Mouse (Mus musculus) neural tube, embryonic 14.5 days (tissue): ENCODE measurements around the gene Lrrc7. TPM values are rescaled to one million over a fixed set of nuclear protein-coding genes. Genes with fewer than 3 reads are reported as not detected.

Experiments
- ATAC-seq: fragments of 200-750 bp; cut with Nextera tagmentation; 2 replicates; pipeline ENCODE4 v1.8.0; 2017; ENCODE audit warnings: low read depth, mild to moderate bottlenecking, moderate TSS enrichment, moderate library complexity
- H3K27ac ChIP-seq: fragments of 300-500 bp; sonication (generic); 2 replicates; pipeline ENCODE4 v1.5.1; 2014; ENCODE audit warnings: low read depth, mild to moderate bottlenecking, control low read depth, low read length, moderate library complexity, mixed read lengths
- H3K27me3 ChIP-seq: fragments of 300-500 bp; sonication (generic); 2 replicates; pipeline ENCODE4 v1.6.1; 2014; ENCODE audit warnings: low read length; ENCODE audit not compliant: control insufficient read depth, insufficient read depth
- H3K36me3 ChIP-seq: fragments of 300-500 bp; sonication (generic); 2 replicates; pipeline ENCODE4 v1.6.1; 2014; ENCODE audit warnings: low read length, mixed read lengths; ENCODE audit not compliant: control insufficient read depth, insufficient read depth
- H3K4me1 ChIP-seq: fragments of 300-500 bp; sonication (generic); 2 replicates; pipeline ENCODE4 v1.6.1; 2014; ENCODE audit warnings: low read length; ENCODE audit not compliant: control insufficient read depth, insufficient read depth
- H3K4me2 ChIP-seq: fragments of 300-500 bp; sonication (generic); 2 replicates; pipeline ENCODE4 v1.6.1; 2014; ENCODE audit warnings: mild to moderate bottlenecking, low read depth, low read length, control low read depth
- H3K4me3 ChIP-seq: fragments of 300-500 bp; sonication (generic); 2 replicates; pipeline ENCODE4 v1.5.1; 2014; ENCODE audit warnings: low read depth, low read length, control low read depth, mixed read lengths
- H3K9ac ChIP-seq: fragments of 300-500 bp; sonication (generic); replicated peaks from 2 replicates; pipeline ENCODE4 v1.6.1; 2014; ENCODE audit warnings: low read depth, mild to moderate bottlenecking, control low read depth, low read length, mixed read lengths
- H3K9me3 ChIP-seq: fragments of 300-500 bp; sonication (generic); 2 replicates; pipeline ENCODE4 v1.6.1; 2016; ENCODE audit warnings: low read length; ENCODE audit not compliant: control insufficient read depth
- WGBS: fragments of 180-500 bp; shearing (Covaris S2); extraction: QIAGEN DNeasy Blood & Tissue Kit; methylation state at CpG from one replicate; pipeline ENCODE4 v1.1.7; 2014; 5-methylcytosine and 5-hydroxymethylcytosine counted together
- polyA plus RNA-seq: library from polyadenylated mRNA; unstranded; fragments of >200 nt; fragmentation: Nextera tagmentation; extraction: Ambion mirVana; gene quantifications from 2 replicates; pipeline ENCODE4 v1.2.1, GENCODE M21; 2014

Gene Lrrc7
- polyA plus RNA-seq, 1 experiment from 2014 or later: 22.5 TPM

DNA sequence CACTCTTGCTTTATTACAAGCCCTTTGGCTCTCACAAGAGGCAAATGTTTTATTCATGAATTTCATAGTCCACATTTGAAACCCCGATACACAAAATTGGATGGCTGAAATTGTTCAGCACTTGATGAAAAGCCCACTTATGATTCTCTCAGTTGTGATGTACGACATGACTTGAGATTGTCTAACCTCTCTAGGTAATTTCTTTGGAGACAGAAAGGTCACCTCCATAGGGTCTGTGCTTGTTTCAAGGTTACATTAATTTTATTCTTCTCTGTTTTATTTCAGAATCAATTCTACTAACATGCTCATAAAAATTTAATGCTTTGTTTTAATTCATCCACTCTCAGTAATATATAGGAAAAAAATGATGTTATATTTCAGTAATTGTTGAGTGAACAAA, 351.4 kb downstream of the Lrrc7 start:
- no peak overlapping the region for H3K9ac ChIP-seq
- WGBS: 57% methylated on average over 2 of the region's 2 CpGs
- H3K9me3 ChIP-seq: no peaks in the 10 kb centered on the region
- no peaks in the 10 kb centered on the region for H3K4me1 ChIP-seq
- ATAC-seq: no peak
- no peak overlapping the region for H3K27ac ChIP-seq
- no peak overlapping the region for H3K4me3 ChIP-seq
- H3K36me3 ChIP-seq: no peaks in the 10 kb centered on the region
- no peak overlapping the region for H3K4me2 ChIP-seq
- H3K27me3 ChIP-seq: no peaks in the 10 kb centered on the region

DNA sequence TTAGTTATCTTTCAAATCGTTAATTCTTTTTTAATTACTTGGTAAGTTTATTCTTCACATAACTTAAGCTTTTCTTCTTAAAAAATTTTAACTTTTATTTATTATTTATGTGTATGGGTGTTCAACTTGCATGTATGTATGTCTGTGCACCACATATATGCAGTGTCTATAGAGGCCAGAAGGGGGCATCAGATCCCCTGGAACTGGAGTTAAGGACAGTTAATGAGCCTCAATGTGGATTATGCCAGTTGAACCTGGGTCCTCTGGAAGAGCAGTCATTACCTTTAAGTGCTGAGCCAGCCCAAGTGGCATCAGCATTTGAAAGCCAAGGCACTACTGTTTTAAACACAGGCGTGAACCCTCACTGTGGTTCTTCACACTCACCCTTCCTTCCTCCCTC, 352.0 kb downstream of the Lrrc7 start:
- ATAC-seq: peak; percentile 90
- 9% methylated on average over 2 of the region's 2 CpGs for WGBS
- Histone ChIP-seq H3K27me3 (no peaks in the 10 kb centered on the region), H3K27ac (no peak overlapping the region), H3K4me2 (no peak overlapping the region), H3K9me3 (no peaks in the 10 kb centered on the region), H3K9ac (no peak overlapping the region), H3K36me3 (no peaks in the 10 kb centered on the region), H3K4me3 (no peak overlapping the region), H3K4me1 (no peaks in the 10 kb centered on the region)

DNA sequence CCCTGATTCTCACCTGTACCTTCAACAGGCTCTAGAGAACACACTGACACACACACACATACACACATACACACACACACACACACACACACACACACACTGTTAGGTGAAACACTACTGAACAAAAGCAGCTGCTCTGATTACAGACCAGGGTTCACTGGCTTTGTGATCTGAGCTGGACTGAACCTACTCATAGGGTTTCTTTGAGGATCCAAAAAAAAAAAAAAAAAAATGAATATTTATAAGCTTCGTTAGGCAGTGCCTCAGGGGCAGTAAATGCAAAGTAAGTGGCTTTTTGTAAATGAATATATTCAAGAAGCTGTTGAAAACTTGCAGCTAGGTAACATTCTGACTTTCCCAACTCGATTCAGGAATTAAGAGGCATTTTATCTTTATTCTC, 354.2 kb downstream of the Lrrc7 start:
- ATAC-seq: no peak
- Histone ChIP-seq H3K36me3 (no peaks in the 10 kb centered on the region), H3K4me2 (no peak overlapping the region), H3K9ac (no peak overlapping the region), H3K9me3 (no peaks in the 10 kb centered on the region), H3K4me3 (no peak overlapping the region), H3K27ac (no peak overlapping the region), H3K4me1 (no peaks in the 10 kb centered on the region), H3K27me3 (no peaks in the 10 kb centered on the region)
- 30% methylated on average over 2 of the region's 2 CpGs for WGBS

DNA sequence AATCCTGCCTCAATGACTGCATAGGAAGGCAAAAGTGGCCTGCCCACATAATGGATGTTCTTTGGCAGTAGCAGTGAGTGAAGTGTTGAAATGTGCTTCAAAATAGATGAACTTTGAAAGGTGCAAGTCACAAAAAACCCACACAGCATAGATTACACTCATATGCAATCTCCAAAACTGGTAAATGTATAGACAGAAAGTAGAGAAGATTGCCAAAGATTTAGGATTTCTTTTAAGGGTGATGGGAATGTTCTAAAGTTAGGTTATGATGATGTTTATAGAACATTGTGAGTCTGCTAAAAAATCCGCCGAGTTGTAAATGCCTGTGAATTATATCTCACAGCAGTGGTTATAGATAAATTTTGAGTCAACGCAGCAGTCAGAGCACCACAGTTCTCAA, 359.2 kb downstream of the Lrrc7 start:
- ATAC-seq: no peak
- no peaks in the 10 kb centered on the region for H3K27me3 ChIP-seq
- H3K9ac ChIP-seq: no peak overlapping the region
- no peaks in the 10 kb centered on the region for H3K9me3 ChIP-seq
- no peak overlapping the region for H3K4me2 ChIP-seq
- 97% methylated on average over 3 of the region's 3 CpGs for WGBS
- H3K4me3 ChIP-seq: no peak overlapping the region
- no peak overlapping the region for H3K27ac ChIP-seq
- H3K4me1 ChIP-seq: no peaks in the 10 kb centered on the region
- no peaks in the 10 kb centered on the region for H3K36me3 ChIP-seq

DNA sequence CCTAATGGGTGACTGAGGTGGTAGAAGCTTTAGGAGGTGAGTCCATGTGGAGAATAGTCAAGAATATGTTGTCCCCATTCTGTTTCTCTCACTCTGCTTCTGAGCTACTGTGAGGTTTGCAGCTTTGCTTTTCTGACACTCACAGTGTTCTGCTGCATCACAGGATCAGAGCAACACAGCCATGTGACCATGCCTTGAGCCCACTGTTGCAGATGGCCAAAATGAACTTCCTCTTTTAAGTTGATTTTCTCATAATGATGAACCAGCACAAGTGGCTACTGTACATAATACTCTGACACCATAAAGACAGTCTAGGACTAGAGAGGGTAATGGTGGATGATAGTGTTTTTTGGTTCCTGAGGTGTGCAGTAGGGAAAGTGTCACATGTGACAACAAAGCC, 366.6 kb downstream of the Lrrc7 start:
- no peak overlapping the region for H3K9ac ChIP-seq
- no peak for ATAC-seq
- H3K4me2 ChIP-seq: no peak overlapping the region
- H3K4me1 ChIP-seq: no peaks in the 10 kb centered on the region
- H3K4me3 ChIP-seq: no peak overlapping the region
- no peaks in the 10 kb centered on the region for H3K36me3 ChIP-seq
- no peaks in the 10 kb centered on the region for H3K9me3 ChIP-seq
- H3K27me3 ChIP-seq: no peaks in the 10 kb centered on the region
- no peak overlapping the region for H3K27ac ChIP-seq

DNA sequence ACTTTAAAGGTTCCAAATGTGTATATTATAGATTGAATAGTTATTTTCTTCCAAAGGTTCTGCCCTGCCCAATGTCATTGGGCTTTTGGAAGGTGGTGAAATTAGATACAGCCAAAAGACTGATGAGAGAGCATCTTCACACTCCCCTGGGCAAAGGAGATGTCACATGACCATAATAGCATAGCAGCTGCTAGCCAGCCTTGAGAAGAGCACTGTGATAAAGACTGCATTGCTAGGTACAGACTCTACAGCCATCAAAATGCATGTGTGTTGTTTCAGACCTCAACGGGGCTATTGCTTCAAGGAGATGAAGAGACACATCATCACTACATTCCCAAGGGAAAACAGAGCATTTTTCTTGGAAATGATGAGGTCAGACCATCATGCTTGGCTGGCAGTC, 368.8 kb downstream of the Lrrc7 start:
- no peaks in the 10 kb centered on the region for H3K4me1 ChIP-seq
- no peak overlapping the region for H3K9ac ChIP-seq
- no peak overlapping the region for H3K4me3 ChIP-seq
- no peaks in the 10 kb centered on the region for H3K27me3 ChIP-seq
- H3K4me2 ChIP-seq: no peak overlapping the region
- no peaks in the 10 kb centered on the region for H3K36me3 ChIP-seq
- H3K9me3 ChIP-seq: no peaks in the 10 kb centered on the region
- H3K27ac ChIP-seq: no peak overlapping the region
- ATAC-seq: no peak
- 57% methylated on average over 1 of the region's 1 CpGs for WGBS

DNA sequence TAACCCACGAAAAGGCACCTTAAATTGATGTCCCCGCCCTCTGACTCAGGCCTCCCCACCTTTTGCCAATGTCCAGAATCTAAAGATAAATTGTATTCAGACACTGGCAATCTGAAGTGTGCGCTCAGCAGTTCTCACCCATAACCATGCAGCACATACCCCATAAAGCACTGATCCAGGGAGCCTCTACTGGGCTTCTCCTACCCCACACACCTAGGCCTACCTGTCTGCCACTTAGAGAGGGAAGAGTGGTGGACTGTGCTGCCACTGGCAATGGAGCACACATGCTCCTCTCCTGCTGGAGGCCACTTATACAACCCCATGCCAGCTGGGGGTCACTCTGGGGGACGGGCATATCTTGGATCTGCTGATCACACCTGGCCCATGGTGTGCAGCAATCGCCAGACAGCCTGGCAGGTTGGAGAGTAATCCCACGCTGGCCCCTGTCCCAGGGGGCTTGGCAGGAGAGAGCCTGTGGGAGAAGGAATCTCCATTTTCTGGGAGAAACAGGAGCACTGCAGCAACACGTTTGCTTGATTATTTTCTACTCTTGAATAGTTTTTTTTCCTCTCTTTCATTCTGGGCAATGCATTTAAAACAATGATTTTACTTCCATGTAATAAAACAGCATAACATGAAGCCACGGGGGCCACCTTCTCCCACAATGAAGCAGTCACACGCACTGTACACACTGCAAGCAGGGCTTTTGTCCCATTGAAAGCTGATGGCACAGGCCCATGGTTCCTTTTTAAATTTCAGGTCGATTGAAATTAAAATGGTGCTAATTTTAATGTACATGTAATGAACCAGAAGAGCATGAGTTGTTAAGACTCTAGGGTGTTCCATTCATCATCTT, 386.9 kb downstream of the Lrrc7 start:
- H3K9ac ChIP-seq: no peak overlapping the region
- peak; percentile 38; the same call in 1 of the 2 replicates for ATAC-seq

DNA sequence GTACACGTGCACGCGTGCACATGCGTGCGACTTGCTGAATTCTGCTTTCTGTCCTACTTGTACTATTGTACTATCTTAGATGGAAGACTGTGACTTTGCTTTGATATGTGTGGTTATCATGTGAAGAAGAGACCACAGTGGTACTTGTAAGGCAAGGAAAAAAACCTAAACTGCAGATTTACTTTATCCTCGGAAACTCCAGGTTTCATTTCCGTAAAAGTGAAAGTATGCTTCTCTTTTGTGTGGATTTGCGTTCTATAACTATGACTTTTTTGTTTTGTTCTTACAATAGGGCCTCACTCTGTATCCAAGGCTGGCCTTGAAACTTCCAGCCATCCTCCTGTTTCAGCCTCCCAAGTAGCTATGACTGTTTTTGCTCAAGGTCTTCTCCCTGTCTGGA, 392.8 kb downstream of the Lrrc7 start:
- Histone ChIP-seq H3K27me3 (no peaks in the 10 kb centered on the region), H3K4me2 (no peak overlapping the region), H3K36me3 (no peaks in the 10 kb centered on the region), H3K9me3 (no peaks in the 10 kb centered on the region), H3K4me3 (no peak overlapping the region), H3K9ac (no peak overlapping the region), H3K27ac (no peak overlapping the region), H3K4me1 (no peaks in the 10 kb centered on the region)
- 96% methylated on average over 8 of the region's 8 CpGs for WGBS
- no peak for ATAC-seq

More for the DNA sequence above, 386.9 kb downstream of the Lrrc7 start:
- no peak overlapping the region for H3K4me3 ChIP-seq
- H3K9me3 ChIP-seq: no peaks in the 10 kb centered on the region
- no peaks in the 10 kb centered on the region for H3K27me3 ChIP-seq
- H3K36me3 ChIP-seq: no peaks in the 10 kb centered on the region
- H3K27ac ChIP-seq: no peak overlapping the region
- no peak overlapping the region for H3K4me2 ChIP-seq
- 62% methylated on average over 10 of the region's 10 CpGs for WGBS
- H3K4me1 ChIP-seq: no peaks in the 10 kb centered on the region

DNA sequence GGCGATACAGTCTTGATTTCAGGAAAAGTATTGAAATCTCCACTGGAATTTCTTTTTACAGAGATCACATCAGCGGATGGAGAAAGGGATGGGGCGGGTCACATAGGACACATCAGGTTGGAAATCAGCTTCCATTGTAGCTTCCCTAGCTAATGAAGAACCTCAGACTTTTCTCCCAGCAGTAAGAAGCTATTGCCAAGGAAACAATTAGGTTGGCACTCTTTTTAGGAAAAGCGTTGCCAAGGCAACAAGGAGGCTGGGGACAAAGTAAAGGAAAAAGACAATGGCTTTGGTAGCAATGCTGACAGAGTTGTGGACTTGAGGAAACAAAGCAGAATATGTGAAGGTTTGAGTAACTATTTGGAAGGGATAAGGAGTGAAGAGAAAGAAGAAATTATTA, 393.6 kb downstream of the Lrrc7 start:
- no peaks in the 10 kb centered on the region for H3K4me1 ChIP-seq
- H3K27me3 ChIP-seq: no peaks in the 10 kb centered on the region
- WGBS: 66% methylated on average over 4 of the region's 4 CpGs
- H3K4me2 ChIP-seq: no peak overlapping the region
- H3K9me3 ChIP-seq: no peaks in the 10 kb centered on the region
- no peak overlapping the region for H3K9ac ChIP-seq
- H3K27ac ChIP-seq: no peak overlapping the region
- no peak for ATAC-seq
- H3K36me3 ChIP-seq: no peaks in the 10 kb centered on the region
- no peak overlapping the region for H3K4me3 ChIP-seq
